8 mouse cellular contexts compared by ENCODE assay signal in genomic region chr4:102978440-102978839, GRCm38 (mm10). TPM values are rescaled to one million over a fixed set of nuclear protein-coding genes. Genes with fewer than 3 reads are reported as not detected.
DNase-seq lines count a peak whose midpoint lies in the region; ATAC-seq and TF ChIP-seq lines count a peak whose summit lies in the region.

Gene Tctex1d1 (plus strand): TSS chr4:102978606.

- TF ChIP-seq CTCF in forebrain, postnatal 0 days (IDR thresholded peaks at IDR 0.05; ENCODE audit: low read depth), result no peak

- H3K4me2 ChIP-seq in forebrain, postnatal 0 days (ENCODE audit: low read depth), result peak within 1 kb of the TSS; percentile 48
- peak within 1 kb of the TSS; percentile 48 for H3K4me2 ChIP-seq in limb, embryonic 14.5 days (replicated peaks; ENCODE audit: low read depth, low read length, severe bottlenecking)
- H3K4me2 ChIP-seq in neural tube, embryonic 11.5 days (ENCODE audit: low read depth), result peak within 1 kb of the TSS; percentile 63

- H3K27me3 ChIP-seq in forebrain, postnatal 0 days (ENCODE audit: insufficient read depth, low read length), result peaks cover 5% of the 10 kb centered on the region; the same call in 1 of the 2 replicates
- no peaks in the 10 kb centered on the region for H3K27me3 ChIP-seq in limb, embryonic 14.5 days (ENCODE audit: control insufficient read depth, insufficient read depth, low read length)
- H3K27me3 ChIP-seq in neural tube, embryonic 11.5 days (ENCODE audit: control insufficient read depth, insufficient read depth, low read length), result peaks cover 2% of the 10 kb centered on the region; the same call in 1 of the 2 replicates

- 4% methylated on average over 13 of the region's 13 CpGs for WGBS in forebrain, postnatal 0 days
- WGBS in limb, embryonic 14.5 days, result 3% methylated on average over 13 of the region's 13 CpGs
- 4% methylated on average over 13 of the region's 13 CpGs for WGBS in neural tube, embryonic 11.5 days

- peaks cover 5% of the 10 kb centered on the region; the same call in 1 of the 2 replicates for H3K4me1 ChIP-seq in forebrain, postnatal 0 days (ENCODE audit: insufficient read depth)
- peaks cover 11% of the 10 kb centered on the region for H3K4me1 ChIP-seq in limb, embryonic 14.5 days (ENCODE audit: control insufficient read depth, insufficient read depth, low read length)
- peaks cover 6% of the 10 kb centered on the region; the same call in 1 of the 2 replicates for H3K4me1 ChIP-seq in neural tube, embryonic 11.5 days (ENCODE audit: control insufficient read depth, insufficient read depth, low read length)

- no peaks in the 10 kb centered on the region for H3K36me3 ChIP-seq in forebrain, postnatal 0 days (ENCODE audit: insufficient read depth)
- H3K36me3 ChIP-seq in limb, embryonic 14.5 days (ENCODE audit: control insufficient read depth, insufficient read depth, low read length), result no peaks in the 10 kb centered on the region
- no peaks in the 10 kb centered on the region for H3K36me3 ChIP-seq in neural tube, embryonic 11.5 days (ENCODE audit: control insufficient read depth, insufficient read depth, low read length)

- no peak for DNase-seq in cerebellum, adult 9-10 months
- DNase-seq in ovary, postnatal 36 days (ENCODE audit: low spot score), result peak; percentile 9
- DNase-seq in ovary, postnatal 10 days (ENCODE audit: low spot score), result no peak
- DNase-seq in forebrain, postnatal 0 days, result peak; percentile 27
- DNase-seq in limb, embryonic 14.5 days (ENCODE audit: low spot score), result peak; percentile 30
- peak; percentile 46 for DNase-seq in neural tube, embryonic 11.5 days (ENCODE audit: low spot score)

- ATAC-seq in cerebellum, adult (ENCODE audit: insufficient number of reproducible peaks, low FRiP score, low TSS enrichment), result peak; percentile 58
- peak; percentile 56 for ATAC-seq in forebrain, postnatal 0 days
- no peak for ATAC-seq in limb, embryonic 14.5 days (ENCODE audit: low FRiP score, low read depth)
- peak; percentile 16; the same call in 1 of the 2 replicates for ATAC-seq in neural tube, embryonic 11.5 days (ENCODE audit: insufficient read depth, low FRiP score, low TSS enrichment)
- no peak for ATAC-seq in erythroid progenitor cell, adult 5-6 weeks (replicated peaks; ENCODE audit: low FRiP score, poor library complexity, severe bottlenecking)

- TF ChIP-seq POLR2A in limb, embryonic 14.5 days (IDR thresholded peaks at IDR 0.05; ENCODE audit: borderline replicate concordance, extremely low read depth, insufficient read depth, insufficient read length), result no peak

- no peaks in the 10 kb centered on the region for H3K9me3 ChIP-seq in forebrain, postnatal 0 days (ENCODE audit: low read length)
- H3K9me3 ChIP-seq in limb, embryonic 14.5 days (ENCODE audit: control insufficient read depth, low read length), result no peaks in the 10 kb centered on the region
- H3K9me3 ChIP-seq in neural tube, embryonic 11.5 days (ENCODE audit: control insufficient read depth, low read length), result no peaks in the 10 kb centered on the region

- no peak within 1 kb of the TSS for H3K27ac ChIP-seq in forebrain, postnatal 0 days (ENCODE audit: low read depth, low read length)
- no peak within 1 kb of the TSS for H3K27ac ChIP-seq in limb, embryonic 14.5 days (replicated peaks; ENCODE audit: low read depth, low read length)
- H3K27ac ChIP-seq in neural tube, embryonic 11.5 days (ENCODE audit: low read depth, low read length), result no peak within 1 kb of the TSS

- H3K9ac ChIP-seq in forebrain, postnatal 0 days, result 0 out of 2 replicates have a peak within 1 kb of the TSS, but pooled peaks have one; percentile 25
- peak within 1 kb of the TSS; percentile 26 for H3K9ac ChIP-seq in limb, embryonic 14.5 days (ENCODE audit: low read depth, low read length, severe bottlenecking)
- H3K9ac ChIP-seq in neural tube, embryonic 11.5 days (ENCODE audit: low read length), result peak within 1 kb of the TSS; percentile 26; the same call in 1 of the 2 replicates

- peak within 1 kb of the TSS; percentile 19 for H3K4me3 ChIP-seq in forebrain, postnatal 0 days (ENCODE audit: low read depth, low read length)
- H3K4me3 ChIP-seq in limb, embryonic 14.5 days (replicated peaks; ENCODE audit: low read length), result peak within 1 kb of the TSS; percentile 26
- peak within 1 kb of the TSS; percentile 28 for H3K4me3 ChIP-seq in neural tube, embryonic 11.5 days (ENCODE audit: low read depth, low read length)

RNA-seq across cellular contexts. Expression of gene Tctex1d1, which starts in this region (rescaled TPM):
- total RNA-seq in forebrain, postnatal 0 days (2014; rRNA removed), result 2.3 and 2.4 TPM in 2 replicates
- 1.2 and 1.3 TPM in 2 replicates for polyA plus RNA-seq in forebrain, postnatal 0 days (2015; fragmentation: Nextera tagmentation; extraction: Ambion mirVana)
- 0.12 and 0.30 TPM in 2 replicates for polyA plus RNA-seq in limb, embryonic 14.5 days (2012; rRNA removed)
- 0.56 and 0.59 TPM in 2 replicates for polyA plus RNA-seq in limb, embryonic 14.5 days (2014; fragmentation: Nextera tagmentation; extraction: Ambion mirVana)
- polyA plus RNA-seq in neural tube, embryonic 11.5 days (2014; fragmentation: Nextera tagmentation; extraction: Ambion mirVana), result 0.44 and 1.2 TPM in 2 replicates
- 3.2 TPM in 1 of 2 replicates, not detected in the other for total RNA-seq in erythroid progenitor cell, adult 5-6 weeks (2015; ENCODE audit: low replicate concordance)
- total RNA-seq in erythroid progenitor cell, adult 5-6 weeks (2017; ENCODE audit: low replicate concordance), result not detected in 2 replicates

Comparison
In these comparisons a context has a peak if more than half of its experiments do, and no peak if none do; other contexts are left out.
1. DNase-seq: peak in ovary, postnatal 36 days (single experiment), forebrain, postnatal 0 days (single experiment) and neural tube, embryonic 11.5 days (single experiment); none in cerebellum, adult 9-10 months (single experiment) and ovary, postnatal 10 days (single experiment).
2. Peak in DNase-seq, H3K4me3 ChIP-seq, H3K9ac ChIP-seq and H3K4me2 ChIP-seq in limb, embryonic 14.5 days; RNA of the gene not detected or under 1 TPM.
3. ATAC-seq: peak in cerebellum, adult (single experiment), forebrain, postnatal 0 days (single experiment) and neural tube, embryonic 11.5 days (single experiment); none in limb, embryonic 14.5 days (single experiment) and erythroid progenitor cell, adult 5-6 weeks (single experiment).
4. Peak in every context shown above with its lines, with median percentiles within 50 percentile points of each other: H3K4me2 ChIP-seq, H3K4me3 ChIP-seq and H3K9ac ChIP-seq.